Mouse (Mus musculus) heart, adult 18-20 months (tissue): ENCODE measurements around the gene Fam49a. TPM values are rescaled to one million over a fixed set of nuclear protein-coding genes. Genes with fewer than 3 reads are reported as not detected.
"Not testable (repeated sequence)": the region's sequence is repeated elsewhere in the genome, so short reads cannot be mapped to it uniquely, and the experiment has no call there.

Experiments
- DNase-seq, 2 experiments: peaks; one replicate each; pipeline ENCODE4 v3.0.0; 2021 to 2022; ENCODE audit warnings: mixed read lengths in 1 of 2
- long read RNA-seq, 2 experiments: library from polyadenylated mRNA; stranded (forward); transcript quantifications; one replicate each; pipeline ENCODE4 v2.0.0; 2021
- total RNA-seq, 2 experiments: library from RNA; stranded (reverse); gene quantifications; 2 replicates each; pipeline ENCODE4 v1.2.3; 2021

Gene Fam49a
- total RNA-seq: 10 to 100 TPM; 11.2 to 12.2 TPM
- long read RNA-seq, experiment 1, partial matches to known transcripts: 2 of 9 reads
- long read RNA-seq, experiment 1, other reads (novel, unspliced or antisense): 4 of 9 reads
- long read RNA-seq, experiment 2, partial matches to known transcripts: 0 of 4 reads
- long read RNA-seq, experiment 2, other reads (novel, unspliced or antisense): 3 of 4 reads

GRCm38 (mm10) chr12:12261987-12262971 lies at the start of gene Fam49a:
Gene Fam49a, plus strand, starts transcription at chr12:12262139.
- DNase-seq: peak; percentile 84 to 86

- no peak for DNase-seq
Measured at GRCm38 (mm10) chr12:12213536-12213935, 48.4 kb upstream of the Fam49a start.

- no peak for DNase-seq
Measured at GRCm38 (mm10) chr12:12218947-12219346, 43.0 kb upstream of the Fam49a start.

- no peak for DNase-seq
Measured at GRCm38 (mm10) chr12:12220755-12221496, 41.0 kb upstream of the Fam49a start.

- peak; percentile 55 to 57 for DNase-seq
Measured at GRCm38 (mm10) chr12:12222585-12223290, 39.2 kb upstream of the Fam49a start.

GRCm38 (mm10) chr12:12223336-12223735 lies 38.6 kb upstream of the Fam49a start:
- DNase-seq: peak in 1 of 2 experiments; percentile 77

GRCm38 (mm10) chr12:12225706-12226105 lies 36.2 kb upstream of the Fam49a start:
- DNase-seq: no peak

GRCm38 (mm10) chr12:12227594-12227993 lies 34.3 kb upstream of the Fam49a start:
- DNase-seq: peak in 1 of 2 experiments; percentile 18

GRCm38 (mm10) chr12:12230031-12230557 lies 31.8 kb upstream of the Fam49a start:
- peak in 1 of 2 experiments; percentile 34 for DNase-seq

- DNase-seq: no peak
Measured at GRCm38 (mm10) chr12:12232097-12232496, 29.8 kb upstream of the Fam49a start.

- DNase-seq: no peak
Measured at GRCm38 (mm10) chr12:12236978-12237377, 25.0 kb upstream of the Fam49a start.

- no peak for DNase-seq
Measured at GRCm38 (mm10) chr12:12239502-12239901, 22.4 kb upstream of the Fam49a start.

GRCm38 (mm10) chr12:12243148-12243547 lies 18.8 kb upstream of the Fam49a start:
- DNase-seq: no peak

- DNase-seq: not testable (repeated sequence)
Measured at GRCm38 (mm10) chr12:12247023-12247422, 14.9 kb upstream of the Fam49a start.

GRCm38 (mm10) chr12:12249521-12249920 lies 12.4 kb upstream of the Fam49a start:
- peak in 1 of 2 experiments; percentile 23 for DNase-seq

- DNase-seq: no peak
Measured at GRCm38 (mm10) chr12:12253526-12253925, 8.4 kb upstream of the Fam49a start.

- no peak for DNase-seq
Measured at GRCm38 (mm10) chr12:12254139-12254538, 7.8 kb upstream of the Fam49a start.

- DNase-seq: peak; percentile 35 to 39
Measured at GRCm38 (mm10) chr12:12260979-12261960, 669 bp upstream of the Fam49a start.

GRCm38 (mm10) chr12:12263371-12263791 lies 1.4 kb downstream of the Fam49a start:
- no peak for DNase-seq

- peak in 1 of 2 experiments; percentile 70 for DNase-seq
Measured at GRCm38 (mm10) chr12:12264151-12264550, 2.2 kb downstream of the Fam49a start.
